Mouse (Mus musculus) lung, postnatal 0 days (tissue): ENCODE measurements at regions not wholly inside any gene's neighbourhood (a gene's known extent, or its start where the extent isn't known, plus 50 kb on each side); places are given as distances from the start of the nearest gene placed in this dataset.

Experiments used
- ATAC-seq: fragments of 200-750 bp; cut with Nextera tagmentation; 2 replicates; pipeline ENCODE4 v1.8.0; 2017; ENCODE audit warnings: moderate library complexity
- DNase-seq: peaks from one replicate; pipeline ENCODE4 v3.0.0-alpha.2; 2016; ENCODE audit warnings: low spot score
- H3K27ac ChIP-seq: fragments of 300-500 bp; sonication (generic); 2 replicates; pipeline ENCODE4 v1.5.1; 2014; ENCODE audit warnings: antibody characterized with exemption, mild to moderate bottlenecking, low read length, mixed read lengths
- H3K27me3 ChIP-seq: fragments of 300-500 bp; sonication (generic); replicated peaks from 2 replicates; pipeline ENCODE4 v1.6.1; 2014; ENCODE audit warnings: low read length, mixed read lengths; ENCODE audit not compliant: insufficient read depth
- H3K36me3 ChIP-seq: fragments of 300-500 bp; sonication (generic); 2 replicates; pipeline ENCODE4 v1.6.1; 2014; ENCODE audit warnings: low read length, mixed read lengths; ENCODE audit not compliant: insufficient read depth
- H3K4me1 ChIP-seq: fragments of 300-500 bp; sonication (generic); 2 replicates; pipeline ENCODE4 v1.6.1; 2014; ENCODE audit warnings: antibody characterized with exemption, low read depth, low read length, mixed read lengths; ENCODE audit not compliant: insufficient read depth
- H3K4me2 ChIP-seq: fragments of 300-500 bp; sonication (generic); replicated peaks from 2 replicates; pipeline ENCODE4 v1.6.1; 2014; ENCODE audit warnings: low read depth, mild to moderate bottlenecking, low read length, moderate library complexity, mixed read lengths
- H3K4me3 ChIP-seq: fragments of 300-500 bp; sonication (generic); 2 replicates; pipeline ENCODE4 v1.5.1; 2014; ENCODE audit warnings: low read depth, low read length
- H3K9ac ChIP-seq: fragments of 300-500 bp; sonication (generic); replicated peaks from 2 replicates; pipeline ENCODE4 v1.6.1; 2014; ENCODE audit warnings: low read depth, mild to moderate bottlenecking
- H3K9me3 ChIP-seq: fragments of 300-500 bp; sonication (generic); 2 replicates; pipeline ENCODE4 v1.6.1; 2016; ENCODE audit warnings: low read length, mixed read lengths
- CTCF ChIP-seq: IDR thresholded peaks from 2 replicates; pipeline ENCODE4 v1.5.1; 2016; ENCODE audit warnings: antibody characterized with exemption, mild to moderate bottlenecking
- EP300 ChIP-seq: IDR thresholded peaks from 2 replicates; pipeline ENCODE4 v1.6.1; 2016; ENCODE audit warnings: antibody characterized with exemption, mild to moderate bottlenecking, control low read depth
- WGBS: fragments of 180-500 bp; shearing (Covaris S2); extraction: QIAGEN DNeasy Blood & Tissue Kit; methylation state at CpG from one replicate; pipeline ENCODE4 v1.1.7; 2014; 5-methylcytosine and 5-hydroxymethylcytosine counted together

- Histone ChIP-seq H3K4me2 (no peak overlapping the region), H3K4me3 (no peak overlapping the region), H3K9ac (no peak overlapping the region), H3K9me3 (no peaks in the 10 kb centered on the region), H3K36me3 (no peaks in the 10 kb centered on the region), H3K4me1 (no peaks in the 10 kb centered on the region), H3K27ac (no peak overlapping the region), H3K27me3 (no peaks in the 10 kb centered on the region)
- DNase-seq (no peak), ATAC-seq (no peak)
- TF ChIP-seq EP300 (no peak), CTCF (no peak)
Measured at GRCm38 (mm10) chr8:64336546-64336945, 130.5 kb upstream of the Tll1 start.

GRCm38 (mm10) chr8:64335495-64335894 is 129.4 kb upstream of the Tll1 start:
- Histone ChIP-seq H3K27me3 (no peaks in the 10 kb centered on the region), H3K9me3 (no peaks in the 10 kb centered on the region), H3K4me3 (no peak overlapping the region), H3K36me3 (no peaks in the 10 kb centered on the region), H3K27ac (no peak overlapping the region), H3K9ac (no peak overlapping the region), H3K4me2 (no peak overlapping the region), H3K4me1 (no peaks in the 10 kb centered on the region)
- TF ChIP-seq CTCF = no peak
- TF ChIP-seq EP300 = no peak
- DNase-seq (no peak), ATAC-seq (no peak)
- WGBS = 41% methylated on average over 5 of the region's 5 CpGs

DNA sequence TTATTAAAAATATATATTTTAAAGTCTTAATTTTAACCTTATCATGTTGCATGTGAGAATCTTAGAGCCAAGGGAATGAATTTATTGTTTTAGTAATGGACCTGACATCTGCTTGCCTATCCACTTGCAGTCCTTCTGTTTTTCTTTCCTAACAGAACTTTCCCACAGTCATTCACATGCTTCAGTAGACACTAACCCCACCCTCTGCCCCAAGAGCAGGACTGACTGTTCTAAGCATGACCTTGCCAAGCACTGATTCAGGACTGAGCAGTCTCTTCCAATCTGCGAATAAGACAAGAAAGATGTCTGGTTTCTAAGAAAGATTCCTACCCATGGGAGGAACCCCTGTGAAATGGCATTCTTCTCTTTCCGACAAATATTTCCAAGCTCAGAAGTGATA is 117.9 kb upstream of the Tll1 start:
- DNase-seq (no peak), ATAC-seq (no peak)

GRCm38 (mm10) chr8:64320343-64320742 is 114.3 kb upstream of the Tll1 start:
- Histone ChIP-seq H3K4me2 (no peak overlapping the region), H3K27me3 (no peaks in the 10 kb centered on the region), H3K9me3 (no peaks in the 10 kb centered on the region), H3K4me1 (no peaks in the 10 kb centered on the region), H3K27ac (no peak overlapping the region), H3K4me3 (no peak overlapping the region), H3K9ac (no peak overlapping the region), H3K36me3 (no peaks in the 10 kb centered on the region)
- WGBS = 74% methylated on average over 4 of the region's 4 CpGs
- no peak for DNase-seq
- ATAC-seq = no peak
- TF ChIP-seq CTCF (no peak), EP300 (no peak)

More for the DNA sequence above, 117.9 kb upstream of the Tll1 start:
- H3K4me2 ChIP-seq = no peak overlapping the region
- no peak overlapping the region for H3K9ac ChIP-seq
- no peaks in the 10 kb centered on the region for H3K36me3 ChIP-seq
- 82% methylated on average over 2 of the region's 2 CpGs for WGBS
- TF ChIP-seq CTCF (no peak), EP300 (no peak)
- no peaks in the 10 kb centered on the region for H3K9me3 ChIP-seq
- no peak overlapping the region for H3K4me3 ChIP-seq
- H3K27me3 ChIP-seq = no peaks in the 10 kb centered on the region
- H3K4me1 ChIP-seq = no peaks in the 10 kb centered on the region
- H3K27ac ChIP-seq = no peak overlapping the region

DNA sequence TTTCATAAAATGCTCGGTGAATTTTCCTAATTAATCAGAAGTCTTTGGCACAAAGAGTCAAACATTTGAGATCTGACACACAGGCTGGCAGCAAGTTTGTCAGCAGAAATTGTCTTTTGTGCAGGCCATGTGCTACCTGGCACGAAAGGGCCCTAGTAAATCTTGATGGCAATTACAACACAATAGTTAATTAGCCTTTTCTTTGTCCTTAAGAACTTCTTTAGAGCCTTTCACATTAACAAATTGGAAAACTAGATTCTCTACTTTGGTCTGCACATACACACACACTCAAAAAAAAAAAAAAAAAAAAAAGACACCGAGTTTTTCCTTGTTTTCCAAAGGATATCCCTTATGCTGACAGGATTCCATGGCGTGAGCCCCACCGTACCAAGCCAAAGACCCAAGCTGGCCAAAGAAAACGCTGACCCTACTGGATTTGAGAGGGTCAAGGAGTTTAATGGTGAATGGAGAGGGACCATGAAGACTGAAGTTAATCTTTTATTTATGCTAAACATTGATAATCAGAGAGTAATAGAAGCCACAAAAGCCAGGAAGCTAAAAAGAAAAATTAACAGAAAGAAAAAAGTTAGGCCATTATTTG is 113.2 kb upstream of the Tll1 start:
- H3K9ac ChIP-seq = no peak overlapping the region
- no peak for ATAC-seq
- no peaks in the 10 kb centered on the region for H3K4me1 ChIP-seq
- TF ChIP-seq EP300 (no peak), CTCF (no peak)
- 54% methylated on average over 6 of the region's 6 CpGs for WGBS
- H3K4me2 ChIP-seq = no peak overlapping the region
- no peaks in the 10 kb centered on the region for H3K36me3 ChIP-seq
- H3K4me3 ChIP-seq = no peak overlapping the region
- no peaks in the 10 kb centered on the region for H3K9me3 ChIP-seq
- DNase-seq = no peak
- no peaks in the 10 kb centered on the region for H3K27me3 ChIP-seq
- no peak overlapping the region for H3K27ac ChIP-seq

DNA sequence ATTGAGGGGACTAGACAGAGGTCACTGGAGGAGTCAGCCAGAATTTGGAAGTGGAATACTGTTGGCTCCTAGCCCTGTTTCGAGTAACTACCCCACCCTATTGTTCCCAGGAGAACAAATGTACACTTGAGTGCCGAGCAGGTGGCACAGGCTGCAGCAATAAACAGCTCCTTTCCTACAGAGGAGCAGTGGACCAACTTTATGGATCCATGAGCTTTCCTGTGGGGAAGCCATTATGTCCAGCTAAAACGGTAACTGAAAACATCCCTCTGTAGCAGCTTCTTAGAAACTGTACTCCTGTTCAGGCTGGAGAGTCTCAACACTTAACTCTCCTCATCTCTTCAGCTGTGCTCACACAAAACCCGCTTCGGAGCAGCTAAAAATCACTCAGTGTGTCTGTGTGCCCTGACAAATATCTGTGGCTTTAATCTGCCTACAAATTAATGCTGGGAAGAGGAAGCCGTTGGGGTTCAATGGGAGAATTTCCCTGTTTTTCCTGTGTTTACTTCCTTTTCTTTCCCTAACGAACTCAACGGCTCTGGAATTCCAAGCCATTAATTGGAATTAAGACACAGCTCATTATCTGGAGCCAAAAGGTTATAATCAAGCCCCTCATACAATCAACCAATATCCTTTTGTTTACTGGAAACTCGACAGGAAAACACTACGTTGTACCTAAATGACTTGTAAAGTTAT is 112.6 kb upstream of the Tll1 start:
- no peak overlapping the region for H3K27ac ChIP-seq
- ATAC-seq = no peak; the same call in 1 of the 2 replicates

More for the DNA sequence above, 112.6 kb upstream of the Tll1 start:
- Histone ChIP-seq H3K27me3 (no peaks in the 10 kb centered on the region), H3K9ac (no peak overlapping the region), H3K9me3 (no peaks in the 10 kb centered on the region), H3K4me3 (no peak overlapping the region), H3K36me3 (no peaks in the 10 kb centered on the region), H3K4me2 (no peak overlapping the region), H3K4me1 (no peaks in the 10 kb centered on the region)
- no peak for TF ChIP-seq EP300
- no peak for TF ChIP-seq CTCF
- 45% methylated on average over 10 of the region's 10 CpGs for WGBS
- peak; percentile 15 for DNase-seq
